Mouse (Mus musculus): ENCODE data around the gene Akirin2.
"Not testable (repeated sequence)": the region's sequence is repeated elsewhere in the genome, so short reads cannot be mapped to it uniquely, and the experiment has no call there.

The Akirin2 gene

DNA sequence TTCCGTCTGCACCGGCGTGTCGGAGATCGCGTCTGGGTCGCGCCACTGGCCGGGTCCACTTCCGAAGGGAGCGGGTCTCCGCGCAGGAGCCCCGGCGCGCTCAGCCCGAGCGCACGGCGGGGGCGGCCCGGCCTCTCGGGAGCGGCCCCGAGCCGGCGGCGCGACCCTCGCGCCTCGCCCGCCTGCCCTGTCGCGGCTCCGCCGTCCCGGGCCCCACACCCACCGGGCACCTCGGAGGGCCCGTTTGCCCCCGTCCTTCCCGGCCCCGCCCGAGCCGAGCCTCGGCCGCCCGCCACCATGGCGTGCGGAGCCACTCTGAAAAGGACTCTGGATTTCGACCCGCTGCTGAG is at the start of gene Akirin2:
TSS of gene Akirin2 (plus strand) at position 190 of the 350 bp plus-strand sequence.
- DNase-seq (ENCODE audit: low read depth, low spot score) = no peak

DNA sequence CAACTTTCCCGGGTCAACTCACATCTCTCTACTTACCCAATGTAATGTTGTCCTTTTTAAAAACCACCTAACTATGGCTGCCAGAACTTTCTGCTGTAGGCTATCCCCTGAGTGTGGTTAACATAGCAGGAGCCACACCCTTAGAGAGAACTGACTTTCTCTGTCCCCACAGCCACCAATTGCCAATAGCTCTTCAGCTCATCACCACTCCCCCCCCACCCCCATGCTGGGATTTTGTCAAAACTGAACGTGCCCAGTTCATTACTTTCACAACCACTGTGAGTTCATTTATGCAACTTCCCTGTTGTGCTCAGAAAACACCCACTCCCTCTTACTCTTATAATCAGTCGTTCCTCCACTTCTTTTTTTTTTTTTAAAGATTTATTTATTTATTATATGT is 40.4 kb upstream of the Akirin2 start:
- no peak for DNase-seq (ENCODE audit: low read depth, low spot score)

GRCm38 (mm10) chr4:34522846-34523245 is 27.9 kb upstream of the Akirin2 start:
- no peak for DNase-seq (ENCODE audit: low read depth, low spot score)

DNA sequence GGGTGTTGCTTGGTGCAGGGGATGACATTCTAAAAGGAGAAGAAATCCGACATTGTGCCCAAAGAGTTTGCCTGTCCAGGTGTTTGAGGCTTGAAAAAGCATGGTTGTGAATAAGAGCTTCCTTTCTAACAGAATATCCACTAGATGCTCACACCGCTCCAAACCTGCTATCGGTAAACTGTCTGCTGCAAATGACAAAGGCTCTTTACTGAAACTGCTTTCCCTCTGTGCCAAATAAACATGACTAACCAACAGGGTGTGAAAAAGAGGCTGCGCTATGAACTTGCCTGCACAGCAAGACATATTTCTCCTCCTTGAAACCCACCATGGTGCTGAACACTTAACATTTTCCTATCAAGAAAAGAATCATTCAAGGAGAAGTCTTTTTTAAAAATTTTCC is 27.2 kb upstream of the Akirin2 start:
- no peak for DNase-seq (ENCODE audit: low read depth, low spot score)

- DNase-seq (ENCODE audit: low read depth, low spot score) = no peak
These were observed 24.0 kb upstream of the Akirin2 start for GRCm38 (mm10) chr4:34526771-34527170.

- no peak for DNase-seq (ENCODE audit: low read depth, low spot score)
These were observed 22.2 kb upstream of the Akirin2 start for GRCm38 (mm10) chr4:34528430-34529100.

DNA sequence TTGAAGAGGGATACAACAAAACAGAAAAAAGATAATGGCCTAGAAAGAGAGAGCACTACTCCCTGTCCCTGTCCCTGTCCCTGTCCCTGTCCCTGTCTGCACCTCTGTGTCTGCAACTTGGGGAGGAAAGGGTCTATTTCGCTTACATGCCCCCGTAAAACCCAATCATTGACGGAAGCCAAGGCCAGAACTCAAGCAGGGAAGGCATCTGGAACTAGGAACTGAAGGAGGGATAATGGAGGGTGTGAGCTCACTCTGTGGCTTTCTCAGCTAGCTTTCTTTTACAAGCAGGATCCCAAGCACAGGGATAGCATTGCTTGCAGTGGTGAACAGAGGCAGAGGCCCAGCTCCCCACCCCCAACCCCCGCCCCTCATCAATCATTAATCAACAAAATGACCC is 21.4 kb upstream of the Akirin2 start:
- DNase-seq (ENCODE audit: low read depth, low spot score) = no peak

DNA sequence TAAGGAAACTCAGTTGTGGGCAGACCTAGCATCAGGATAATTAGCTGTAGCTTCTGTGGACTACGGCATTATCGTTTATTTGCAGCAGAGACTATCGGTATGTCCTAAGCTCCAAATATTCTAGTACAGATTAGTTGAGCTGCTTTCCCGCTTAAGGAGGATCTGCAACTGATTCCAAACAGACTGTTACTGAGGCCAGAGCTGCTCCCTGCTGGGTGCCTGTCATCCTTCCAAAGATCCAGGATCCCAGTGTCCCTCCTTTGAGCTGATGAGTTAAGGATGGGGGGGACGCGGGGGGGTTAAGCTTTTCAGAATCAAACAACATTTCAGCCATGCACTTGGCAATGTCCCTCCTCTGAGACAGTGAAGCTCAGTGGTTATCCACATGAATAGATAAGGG is 20.8 kb upstream of the Akirin2 start:
- no peak for DNase-seq (ENCODE audit: low read depth, low spot score)

DNA sequence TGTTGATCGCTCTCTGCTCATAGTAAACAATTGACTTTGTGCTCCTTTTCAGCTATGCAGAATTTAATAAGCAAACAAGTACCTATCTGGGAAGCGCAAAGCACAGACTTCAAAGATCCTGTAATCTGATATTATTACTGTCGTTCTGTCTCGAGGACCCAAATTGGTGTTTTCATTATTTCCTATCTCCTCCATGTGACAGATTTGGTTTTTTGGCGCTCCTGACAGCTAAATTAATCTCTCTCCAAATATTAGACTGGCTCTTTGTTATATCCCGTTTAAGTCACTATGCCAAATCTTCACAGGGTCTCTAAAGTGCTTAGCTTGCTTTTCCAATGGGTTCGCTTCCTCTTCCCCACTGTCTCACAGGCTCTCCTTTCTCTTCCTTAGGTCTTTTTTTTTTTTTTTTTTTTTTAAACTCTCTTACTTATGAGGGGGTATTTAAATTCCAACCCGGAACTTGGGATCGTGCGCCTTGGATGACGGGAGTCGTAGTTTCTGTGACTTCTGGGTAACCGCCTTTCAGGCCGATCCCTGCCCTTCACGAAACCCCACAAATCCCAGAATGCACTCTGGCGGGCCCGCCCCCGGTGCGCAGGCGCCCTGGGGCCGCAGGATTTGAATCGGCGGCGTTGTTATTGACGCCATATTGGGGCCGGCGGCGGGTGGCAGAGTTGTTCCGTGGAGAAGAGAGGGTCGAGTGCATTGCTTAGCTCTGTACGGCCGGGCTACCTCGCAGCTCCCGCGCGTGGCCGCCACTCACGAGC is 573 bp upstream of the Akirin2 start:
- DNase-seq (ENCODE audit: low read depth, low spot score) = peak; percentile 97

DNA sequence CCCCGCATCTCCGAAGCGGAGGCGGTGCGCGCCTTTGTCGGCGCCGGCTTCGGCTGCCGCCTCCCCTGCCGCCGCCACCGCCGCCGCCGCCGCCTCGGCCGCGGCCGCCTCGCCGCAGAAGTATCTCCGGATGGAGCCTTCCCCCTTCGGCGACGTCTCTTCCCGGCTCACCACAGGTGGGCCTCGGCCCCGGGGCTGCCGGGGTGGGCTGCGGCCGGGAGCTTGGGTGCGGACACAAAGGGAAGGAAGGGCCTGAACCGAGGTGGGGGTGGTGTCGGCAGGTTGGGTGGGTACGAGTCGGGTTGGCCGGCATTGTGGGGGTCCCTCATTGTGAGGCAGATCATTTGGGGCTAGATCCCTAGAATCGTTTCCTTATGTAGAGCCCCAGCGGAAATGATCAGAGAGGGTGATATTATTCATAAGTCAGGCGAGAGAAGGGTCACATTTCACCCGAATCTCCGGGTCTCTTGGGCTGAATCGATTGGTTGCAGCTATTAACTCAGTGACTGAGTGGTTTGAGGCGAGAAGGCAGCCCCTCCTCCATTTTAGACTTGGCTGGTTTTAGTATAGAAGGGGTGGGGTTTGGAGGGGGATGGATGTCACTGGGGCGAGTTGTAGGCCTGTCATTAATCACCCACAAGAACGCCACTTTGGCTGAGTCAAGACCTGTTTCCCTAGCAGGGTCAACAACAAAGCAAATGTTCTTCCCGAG is 517 bp downstream of the Akirin2 start:
- DNase-seq (ENCODE audit: low read depth, low spot score) = peak; percentile 79

DNA sequence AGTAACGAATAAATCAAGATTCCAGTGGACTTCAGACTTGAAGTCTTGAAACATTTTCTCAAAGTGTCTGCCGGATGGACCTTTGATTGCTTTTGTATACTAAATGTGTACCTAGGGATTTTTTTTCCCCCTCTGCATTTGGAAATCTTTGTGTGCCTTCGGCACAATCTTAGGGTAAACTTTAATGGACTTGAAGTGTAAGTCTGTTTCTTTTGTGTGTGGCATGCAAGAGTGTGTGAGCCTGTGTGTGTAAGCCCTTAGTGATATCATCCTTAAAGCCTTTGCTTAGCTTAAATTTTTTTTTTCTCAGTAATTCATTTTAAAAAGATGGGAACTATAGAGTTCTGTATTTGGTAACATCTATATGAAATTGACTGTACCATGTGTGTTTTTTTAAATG is 1.2 kb downstream of the Akirin2 start:
- DNase-seq (ENCODE audit: low read depth, low spot score) = no peak

DNA sequence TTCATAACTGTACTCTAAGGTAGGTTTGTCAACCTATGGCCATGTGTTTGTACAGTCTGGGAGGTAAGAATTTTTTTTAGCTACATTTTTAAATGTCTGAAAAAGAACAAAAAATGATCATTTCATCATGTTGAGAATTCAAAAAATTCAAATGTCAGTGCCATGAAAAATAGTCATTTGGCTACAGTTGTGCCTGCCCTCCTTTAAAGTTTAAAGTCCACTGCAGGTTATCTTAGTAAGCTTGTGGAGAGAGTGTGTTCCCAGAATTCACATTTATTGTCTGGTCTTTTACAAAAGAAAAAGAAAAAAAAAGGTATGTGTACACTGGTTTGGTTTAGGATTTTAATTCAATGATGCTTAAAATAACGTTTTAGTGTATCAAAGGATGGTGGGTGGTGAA is 3.9 kb downstream of the Akirin2 start:
- DNase-seq (ENCODE audit: low read depth, low spot score) = no peak

- DNase-seq (ENCODE audit: low read depth, low spot score) = no peak
These were observed 4.9 kb downstream of the Akirin2 start for GRCm38 (mm10) chr4:34555604-34556003.

- no peak for DNase-seq (ENCODE audit: low read depth, low spot score)
These were observed 5.4 kb downstream of the Akirin2 start for GRCm38 (mm10) chr4:34556183-34556582.

- peak; percentile 78 for DNase-seq (ENCODE audit: low read depth, low spot score)
These were observed 10.2 kb downstream of the Akirin2 start for GRCm38 (mm10) chr4:34560971-34561370.

- no peak for DNase-seq (ENCODE audit: low read depth, low spot score)
These were observed 15.5 kb downstream of the Akirin2 start for GRCm38 (mm10) chr4:34566226-34566625.

GRCm38 (mm10) chr4:34572876-34573275 is 22.1 kb downstream of the Akirin2 start:
- DNase-seq (ENCODE audit: low read depth, low spot score) = no peak

DNA sequence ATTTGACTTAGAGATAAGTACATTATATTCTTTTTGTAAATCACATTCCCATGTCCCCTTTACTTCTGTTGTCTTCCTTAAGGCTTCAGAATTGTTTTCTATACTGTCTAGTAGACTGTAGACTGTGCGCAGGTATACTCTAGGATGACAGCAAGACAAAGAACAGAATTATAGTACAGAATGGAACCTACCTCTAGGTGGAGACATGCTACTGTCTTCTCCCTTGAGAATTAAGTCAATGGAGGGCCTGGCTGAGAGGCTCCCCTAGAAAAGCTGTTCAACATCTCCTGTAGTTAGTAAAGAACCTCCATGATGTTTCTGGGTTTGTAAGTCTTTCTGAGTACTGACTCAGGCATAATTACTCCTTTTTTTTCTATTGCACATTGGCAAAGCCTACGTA is 26.3 kb downstream of the Akirin2 start:
- DNase-seq (ENCODE audit: low read depth, low spot score) = no peak

- peak; percentile 41 for DNase-seq (ENCODE audit: low read depth, low spot score)
These were observed 28.5 kb downstream of the Akirin2 start for GRCm38 (mm10) chr4:34579215-34579614.

DNA sequence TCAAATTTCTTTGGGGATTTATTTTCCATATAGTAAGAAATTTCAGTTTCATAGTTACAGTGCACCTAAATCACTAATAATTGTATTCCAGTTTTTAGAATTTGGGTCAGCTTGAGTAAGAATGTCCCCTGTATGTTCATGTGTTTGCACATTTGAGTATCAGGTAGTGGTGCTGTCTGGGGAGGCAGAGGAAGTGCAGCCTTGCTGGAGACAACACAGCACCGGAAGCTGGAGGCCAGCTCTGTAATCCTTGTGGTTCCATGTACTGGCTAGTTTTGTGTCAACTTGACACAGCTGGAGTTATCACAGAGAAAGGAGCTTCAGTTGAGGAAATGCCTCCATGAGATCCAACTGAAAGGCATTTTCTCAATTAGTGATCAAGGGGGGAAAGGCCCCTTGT is 30.8 kb downstream of the Akirin2 start:
- DNase-seq (ENCODE audit: low read depth, low spot score) = not testable (repeated sequence)

- peak; percentile 46 for DNase-seq (ENCODE audit: low read depth, low spot score)
These were observed 31.3 kb downstream of the Akirin2 start for GRCm38 (mm10) chr4:34581990-34582389.

GRCm38 (mm10) chr4:34582476-34582875 is 31.7 kb downstream of the Akirin2 start:
- peak; percentile 78 for DNase-seq (ENCODE audit: low read depth, low spot score)

- no peak for DNase-seq (ENCODE audit: low read depth, low spot score)
These were observed 32.7 kb downstream of the Akirin2 start for GRCm38 (mm10) chr4:34583427-34583826.
